In the genomic region with DNA sequence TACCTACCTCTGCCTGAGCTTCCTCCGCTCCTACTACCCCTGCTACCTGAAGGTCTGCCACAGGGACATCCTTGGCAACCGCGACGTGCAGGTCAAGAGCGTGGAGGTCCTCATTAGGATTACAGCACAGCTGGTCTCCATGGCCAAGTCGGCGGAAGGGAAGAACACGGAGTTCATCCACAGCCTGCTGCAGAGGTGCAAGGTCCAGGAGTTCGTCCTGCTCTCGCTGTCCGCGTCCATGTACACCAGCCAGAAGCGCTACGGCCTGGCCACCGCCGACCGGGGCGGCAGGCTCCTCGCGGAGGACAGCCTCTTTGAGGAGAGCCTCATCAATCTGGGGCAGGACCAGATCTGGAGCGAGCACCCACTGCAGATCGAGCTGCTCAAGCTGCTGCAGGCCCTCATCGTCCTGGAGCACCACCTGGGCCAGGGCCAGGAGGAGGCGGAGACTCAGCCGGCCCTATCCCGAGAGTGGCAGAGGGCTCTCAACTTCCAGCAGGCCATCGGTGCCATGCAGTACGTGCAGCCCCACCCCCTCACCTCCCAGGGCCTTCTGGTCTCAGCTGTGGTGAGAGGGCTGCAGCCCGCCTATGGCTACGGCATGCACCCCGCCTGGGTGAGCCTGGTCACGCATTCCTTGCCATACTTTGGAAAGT, we compare ENCODE assay signal across 10 mouse cellular contexts. TPM values are rescaled to one million over a fixed set of nuclear protein-coding genes. Genes with fewer than 3 reads are reported as not detected.
DNase-seq lines count a peak whose midpoint lies in the region; ATAC-seq lines count a peak whose summit lies in the region.
"Had no signal": no experiment of that assay in that cellular context is flagged by ENCODE, and none has a peak within 500 bp of the region (broad histone marks: within the 10 kb centered on the region; RNA-seq: fewer than 3 reads in every experiment).

No protein-coding gene starts in this region.

- intact Hi-C loops in gastrocnemius, postnatal 14 days (cut with DNase I; ENCODE audit: low total_unique reads) = no loop called here

- no peak overlapping the region for H3K4me2 ChIP-seq in limb, embryonic 11.5 days (ENCODE audit: low read depth, severe bottlenecking)

- H3K4me3 ChIP-seq in limb, embryonic 11.5 days (ENCODE audit: low read depth, low read length) = no peak overlapping the region

- peak; percentile 20 for DNase-seq in gastrocnemius, postnatal 14 days
- no peak for DNase-seq in gastrocnemius, adult 8-10 months (ENCODE audit: low spot score in 2 of 2)
- DNase-seq in testis, postnatal 10 days (ENCODE audit: low spot score) = peak; percentile 58
- DNase-seq in testis, postnatal 14 days (ENCODE audit: low spot score) = no peak
- peak; percentile 30 for DNase-seq in limb, embryonic 11.5 days (ENCODE audit: low spot score)
- DNase-seq in thymus, postnatal 0 days (ENCODE audit: low spot score) = no peak
- no peak for DNase-seq in frontal cortex, postnatal 10 days (ENCODE audit: low spot score in 2 of 2)
- DNase-seq: right cerebral cortex, postnatal 25 days had no signal

- H3K27me3 ChIP-seq in limb, embryonic 11.5 days (ENCODE audit: control insufficient read depth, insufficient read depth, low read length) = no peaks in the 10 kb centered on the region
- H3K27me3 ChIP-seq: CH12.LX had no signal

- H3K9ac ChIP-seq in limb, embryonic 11.5 days (ENCODE audit: low read length) = no peak overlapping the region

- H3K9me3 ChIP-seq in limb, embryonic 11.5 days (ENCODE audit: control insufficient read depth, low read length) = no peaks in the 10 kb centered on the region

- 0 out of 2 replicates have a peak, but pooled peaks cover 2% of the 10 kb centered on the region for H3K36me3 ChIP-seq in limb, embryonic 11.5 days (ENCODE audit: control insufficient read depth, insufficient read depth, low read length)

- WGBS in limb, embryonic 11.5 days = 67% methylated on average over 32 of the region's 32 CpGs

- H3K27ac ChIP-seq in limb, embryonic 11.5 days (replicated peaks; ENCODE audit: low read depth, low read length) = no peak overlapping the region

- peak; percentile 35; the same call in 1 of the 2 replicates for ATAC-seq in limb, embryonic 11.5 days (ENCODE audit: insufficient number of reproducible peaks, low FRiP score, low TSS enrichment, low read depth)
- ATAC-seq in monocyte, adult 5-6 weeks (replicated peaks; ENCODE audit: insufficient number of reproducible peaks, low FRiP score, low TSS enrichment, poor library complexity, severe bottlenecking) = no peak

- 0 out of 2 replicates have a peak, but pooled peaks cover 3% of the 10 kb centered on the region for H3K4me1 ChIP-seq in limb, embryonic 11.5 days (ENCODE audit: control insufficient read depth, insufficient read depth, low read length)

RNA-seq across cellular contexts. Expression of a gene that starts 58.7 kb away (rescaled TPM):
- 10 to 100 TPM; 25.7 to 28.5 TPM for total RNA-seq in gastrocnemius, postnatal 14 days (2021)
- 10 to 100 TPM; 39.7 to 52.0 (median 48.4) TPM for total RNA-seq in gastrocnemius, adult 8-10 months (2022)
- polyA plus RNA-seq in limb, embryonic 11.5 days (2014; fragmentation: Nextera tagmentation; extraction: Ambion mirVana) = 7.2 and 7.7 TPM in 2 replicates
- 11.9 and 17.1 TPM in 2 replicates for polyA plus RNA-seq in thymus, postnatal 0 days (2015; fragmentation: Nextera tagmentation; extraction: Ambion mirVana)
- 15.1 to 33.2 TPM (median 15.3 TPM) in 3 replicates for total RNA-seq in monocyte, adult 5-6 weeks (2017)

Comparison
In these comparisons a context has a peak if more than half of its experiments do, and no peak if none do; other contexts are left out.
1. DNase-seq: peak in gastrocnemius, postnatal 14 days (single experiment), testis, postnatal 10 days (single experiment) and limb, embryonic 11.5 days (single experiment); none in gastrocnemius, adult 8-10 months (0 of 2), testis, postnatal 14 days (single experiment), thymus, postnatal 0 days (single experiment) and frontal cortex, postnatal 10 days (0 of 2).